Mouse (Mus musculus) cerebellum, adult 9-11 months (tissue): ENCODE data around the gene Sft2d1.
"Not testable (repeated sequence)": the region's sequence is repeated elsewhere in the genome, so short reads cannot be mapped to it uniquely, and the experiment has no call there.

Experiments
- DNase-seq: peaks from one replicate; pipeline ENCODE4 v3.0.0; 2022

Sft2d1 gene

GRCm38 (mm10) chr17:8303671-8304070 lies 7.2 kb upstream of the Sft2d1 start:
- DNase-seq, result no peak

GRCm38 (mm10) chr17:8305801-8306200 lies 5.1 kb upstream of the Sft2d1 start:
- DNase-seq, result no peak

DNA sequence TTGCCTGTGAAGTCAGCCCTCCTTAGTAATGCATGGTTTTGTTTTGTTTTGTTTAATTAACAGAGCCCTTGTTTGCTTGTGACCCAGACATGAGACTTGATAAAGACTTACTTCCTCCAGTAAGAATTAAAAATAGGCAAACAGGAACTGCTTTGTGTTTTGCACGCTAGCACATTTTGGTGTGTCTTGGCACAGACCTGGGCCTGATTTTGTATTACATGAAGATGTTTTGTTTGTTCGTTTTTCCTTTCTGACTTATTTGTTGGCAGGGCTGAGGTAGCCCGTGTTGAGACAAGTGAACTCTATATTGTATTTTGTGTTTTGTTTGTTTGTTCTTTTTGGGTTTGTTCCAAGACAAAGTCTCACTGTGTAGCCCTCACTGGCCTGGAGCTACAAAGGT lies 849 bp downstream of the Sft2d1 start:
- no peak for DNase-seq

DNA sequence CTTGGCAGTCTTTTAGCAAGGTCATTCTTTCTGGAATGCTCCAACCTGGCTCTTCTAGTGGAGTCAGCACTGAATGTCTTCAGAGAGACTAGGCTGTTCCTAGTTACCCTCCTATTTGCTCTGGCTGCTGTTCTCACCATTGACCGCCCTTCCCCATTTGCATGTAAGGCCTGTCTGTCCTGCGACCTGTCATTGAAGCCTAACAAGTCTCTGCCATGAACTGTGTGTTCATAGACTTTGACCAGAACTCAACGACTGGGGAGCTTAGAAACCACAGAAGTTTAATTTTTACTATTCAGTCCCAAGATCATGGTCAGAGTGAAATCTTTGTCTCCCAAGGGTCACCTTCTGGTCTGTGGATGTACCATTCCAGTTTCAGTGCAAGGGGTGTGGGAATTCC lies 3.1 kb downstream of the Sft2d1 start:
- no peak for DNase-seq

DNA sequence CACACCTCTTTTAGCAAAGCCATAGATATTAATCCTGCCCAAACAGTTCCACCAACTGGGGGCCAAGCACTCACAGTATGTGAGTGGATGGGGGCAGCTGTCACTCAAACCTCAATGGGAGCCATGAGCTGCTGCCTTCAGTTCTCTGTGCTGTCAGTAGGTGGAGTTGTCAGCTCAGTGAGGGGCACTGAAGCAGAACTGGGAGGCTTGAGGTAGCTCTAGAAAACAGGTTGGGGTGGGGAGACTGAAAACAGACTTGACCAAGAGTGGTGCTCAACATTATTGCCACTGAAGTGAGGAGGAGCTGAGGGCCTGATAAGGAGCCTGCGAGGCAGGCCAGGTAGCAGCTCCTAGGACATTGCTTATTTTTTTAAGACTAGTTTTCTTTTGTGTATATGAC lies 5.3 kb downstream of the Sft2d1 start:
- DNase-seq, result no peak

GRCm38 (mm10) chr17:8326877-8327276 lies 16.0 kb downstream of the Sft2d1 start:
- DNase-seq, result not testable (repeated sequence)

GRCm38 (mm10) chr17:8328511-8329174 lies 17.7 kb downstream of the Sft2d1 start:
- DNase-seq, result no peak

GRCm38 (mm10) chr17:8330602-8331001 lies 19.7 kb downstream of the Sft2d1 start:
- no peak for DNase-seq

DNA sequence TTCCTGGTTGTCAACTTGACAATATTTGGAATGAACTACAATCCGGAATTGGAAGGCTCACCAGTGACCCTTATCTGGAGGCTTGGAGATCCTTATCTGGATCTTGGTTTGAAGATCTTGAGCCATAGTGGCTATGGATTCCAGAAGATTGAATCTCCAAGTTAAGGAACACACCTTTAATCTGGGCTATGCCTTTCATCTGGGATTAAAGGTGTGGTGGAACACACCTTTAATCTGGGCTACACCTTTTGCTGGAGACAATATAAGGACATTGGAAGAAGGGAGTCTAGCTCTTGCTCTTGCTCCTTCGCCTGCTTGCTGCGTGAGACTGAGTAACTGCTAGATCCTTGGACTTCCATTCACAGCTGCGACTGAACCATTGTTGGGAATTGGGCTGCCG lies 26.3 kb downstream of the Sft2d1 start, which contains the start of gene Prr18:
Prr18 (plus strand) TSS at position 301 of the 400 bp plus-strand sequence.
- DNase-seq, result not testable (repeated sequence)

GRCm38 (mm10) chr17:8339666-8340374 lies 28.9 kb downstream of the Sft2d1 start:
- peak; percentile 33 for DNase-seq

GRCm38 (mm10) chr17:8340407-8341359 lies 29.8 kb downstream of the Sft2d1 start:
- DNase-seq, result peak; percentile 47

DNA sequence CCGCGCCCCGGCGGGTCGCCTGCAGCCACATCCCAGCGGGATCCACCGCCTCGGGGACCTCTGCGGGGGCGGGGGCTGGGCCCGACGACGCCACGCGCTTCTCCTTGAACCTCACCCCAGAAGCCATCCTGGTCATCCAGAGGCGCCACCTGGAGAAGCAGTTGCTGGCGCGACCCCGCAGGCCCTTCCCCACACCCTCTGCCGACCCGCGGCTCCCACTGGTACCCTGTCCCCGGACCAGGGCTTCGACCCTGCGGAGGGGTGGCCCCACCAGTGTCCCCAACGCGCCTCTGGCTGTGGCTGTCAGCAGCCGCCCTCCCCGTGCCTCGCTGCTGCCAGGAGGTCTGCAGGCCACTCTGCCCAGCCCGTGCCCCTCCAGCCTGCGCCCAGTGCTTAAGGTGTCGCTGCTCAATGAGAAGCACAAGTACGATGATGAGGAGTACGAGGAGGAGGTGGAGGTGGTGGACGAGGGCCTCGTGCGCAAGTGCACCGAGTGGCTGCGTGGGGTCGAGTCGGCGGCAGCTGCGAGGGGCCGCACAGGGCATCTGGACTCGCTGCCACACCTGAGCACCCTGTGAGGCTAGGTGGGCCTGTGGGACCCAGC lies 30.6 kb downstream of the Sft2d1 start:
- DNase-seq, result peak; percentile 30

GRCm38 (mm10) chr17:8342706-8343105 lies 31.8 kb downstream of the Sft2d1 start:
- no peak for DNase-seq

GRCm38 (mm10) chr17:8343416-8343815 lies 32.5 kb downstream of the Sft2d1 start:
- DNase-seq, result no peak

GRCm38 (mm10) chr17:8347765-8348285 lies 36.9 kb downstream of the Sft2d1 start:
- no peak for DNase-seq

DNA sequence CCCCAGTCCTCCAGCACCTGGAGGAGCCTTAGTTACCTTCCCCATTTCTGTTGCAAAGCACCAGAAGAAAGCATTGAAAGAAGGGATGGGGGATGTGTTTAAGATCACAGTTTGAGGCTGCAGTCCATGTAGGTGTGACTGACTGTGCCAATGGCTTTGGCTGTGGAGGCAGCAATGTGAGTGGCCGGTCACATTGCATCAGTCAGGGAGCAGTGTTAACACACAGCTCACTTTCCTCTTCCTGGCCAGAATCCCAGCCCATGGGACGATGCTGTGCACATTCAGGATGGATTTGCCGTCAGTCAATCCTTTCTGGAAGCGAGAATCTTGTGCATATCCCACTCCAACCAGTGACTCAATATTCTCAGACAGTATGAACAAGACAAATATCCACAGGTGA lies 38.0 kb downstream of the Sft2d1 start:
- DNase-seq, result no peak

GRCm38 (mm10) chr17:8351088-8351487 lies 40.2 kb downstream of the Sft2d1 start:
- DNase-seq, result peak; percentile 55

DNA sequence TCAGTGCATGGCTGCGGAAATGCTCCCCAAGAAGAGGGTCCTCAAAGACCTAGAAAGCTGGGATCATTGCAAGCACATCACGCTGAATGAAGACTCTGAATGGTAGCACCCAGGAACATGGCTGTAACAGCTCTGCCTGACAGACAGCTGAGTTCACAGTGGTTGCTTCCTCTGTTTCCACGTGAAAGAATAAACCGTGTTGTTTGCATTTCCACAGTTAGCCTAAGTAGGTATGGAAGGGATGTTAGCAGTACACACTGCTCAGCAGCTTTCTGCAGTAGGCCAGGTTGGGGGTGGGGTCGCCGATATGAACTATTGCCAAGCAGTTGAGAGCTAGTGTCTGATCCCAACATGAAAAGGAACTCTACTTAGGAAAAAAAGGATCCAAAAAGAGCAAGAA lies 44.8 kb downstream of the Sft2d1 start, which contains the start of gene T2:
T2 (plus strand) TSS at position 301 of the 400 bp plus-strand sequence.
- no peak for DNase-seq

GRCm38 (mm10) chr17:8357498-8357897 lies 46.6 kb downstream of the Sft2d1 start:
- no peak for DNase-seq

DNA sequence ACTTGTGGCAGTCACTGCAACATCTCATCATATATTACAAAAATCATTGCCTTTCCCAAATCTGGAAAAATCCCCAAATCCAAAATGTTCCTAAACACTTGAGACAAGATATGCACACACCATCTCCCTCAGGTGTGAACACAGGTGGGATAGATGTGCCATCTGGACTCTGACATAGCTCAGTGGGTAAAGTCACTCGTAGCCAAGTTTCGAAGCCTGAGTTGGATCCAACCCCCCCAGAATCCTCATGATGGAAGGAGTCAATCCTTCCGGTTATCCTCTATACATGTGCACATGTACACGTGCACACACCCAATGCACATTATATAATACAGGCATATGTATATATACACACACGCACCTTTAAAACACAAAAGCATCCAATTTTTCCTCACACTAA lies 50.0 kb downstream of the Sft2d1 start:
- no peak for DNase-seq

GRCm38 (mm10) chr17:8361281-8362103 lies 50.6 kb downstream of the Sft2d1 start:
- no peak for DNase-seq
